Mouse (Mus musculus) leukemia stem cell, adult 10-12 weeks (primary cell): ENCODE data around the gene Esd. TPM values are rescaled to one million over a fixed set of nuclear protein-coding genes. Genes with fewer than 3 reads are reported as not detected.

Experiments used
- polyA plus RNA-seq: library from polyadenylated mRNA; stranded (reverse); fragments of >175 nt; gene quantifications from 2 replicates; pipeline ENCODE4 v1.2.3, GENCODE M21; 2012; ENCODE audit warnings: low replicate concordance

Esd gene
- polyA plus RNA-seq: 3.4 and 12.7 TPM in 2 replicates

DNA sequence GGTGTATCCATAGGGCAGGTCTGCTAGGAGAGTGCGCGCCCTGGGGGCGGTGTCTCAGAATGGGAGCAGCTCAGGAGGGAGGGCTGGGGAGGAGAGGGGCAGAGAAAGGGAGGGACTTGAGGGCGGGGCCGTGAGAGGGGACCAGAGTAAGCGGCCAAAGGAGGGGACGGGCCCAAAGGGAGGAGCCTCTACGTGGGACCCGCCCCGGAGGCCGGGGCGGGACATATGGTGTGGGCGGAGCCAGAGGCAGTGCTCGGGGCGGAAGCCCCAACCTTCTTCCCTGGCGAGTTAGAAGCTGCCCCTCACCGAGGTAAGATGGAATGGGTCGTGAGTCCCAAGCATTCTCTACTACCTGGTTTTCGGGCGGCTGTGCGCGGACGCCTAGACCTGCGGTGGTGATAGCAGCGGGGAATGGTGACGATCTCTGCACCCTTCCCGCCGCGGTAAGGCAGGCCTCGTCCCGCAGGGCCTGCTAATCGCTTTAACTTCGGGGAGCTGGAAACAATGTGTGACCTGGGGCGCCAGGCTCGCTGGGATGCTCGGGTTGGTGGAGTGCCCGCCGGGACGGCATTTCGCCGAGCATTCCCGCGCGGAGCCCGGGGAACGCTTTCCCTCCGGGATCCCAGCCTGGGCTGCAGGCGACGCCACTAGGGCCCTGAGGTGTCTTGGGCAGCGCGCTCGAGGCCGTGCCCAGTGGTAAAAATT is at the start of gene Esd:
Gene Esd (plus strand): TSS at position 219 of the 705 bp plus-strand sequence.

Other genes with a start within 250 kb of the Esd start
- 0.51 TPM in 1 of 2 replicates, not detected in the other for gene Htr2a, start 91.5 kb upstream of the Esd start, polyA plus RNA-seq
- gene Lrch1, start 215.6 kb downstream of the Esd start, polyA plus RNA-seq: 8.0 and 26.8 TPM in 2 replicates